In the genomic region with DNA sequence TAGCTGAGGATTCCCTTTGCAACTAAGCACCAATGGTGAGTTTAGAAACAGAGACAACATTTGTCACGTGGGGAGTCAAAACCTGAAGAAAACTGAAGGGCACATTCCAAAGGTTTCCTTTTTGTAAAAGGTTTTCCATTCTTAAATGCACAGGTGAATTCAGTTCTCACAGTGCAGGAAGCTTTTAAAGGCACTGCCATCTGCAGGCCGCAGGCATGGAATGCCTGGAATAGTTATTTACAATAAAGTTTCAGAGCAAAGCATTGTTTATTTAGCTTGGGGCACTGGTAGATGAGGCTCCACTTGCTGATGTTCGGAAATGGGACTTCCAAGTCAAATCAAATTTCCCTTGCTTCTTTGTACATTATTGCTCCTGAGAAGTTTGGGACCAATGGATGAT, we compare ENCODE assay signal across 10 mouse cellular contexts. TPM values are rescaled to one million over a fixed set of nuclear protein-coding genes. Genes with fewer than 3 reads are reported as not detected.
DNase-seq lines count a peak whose midpoint lies in the region; ATAC-seq and TF ChIP-seq lines count a peak whose summit lies in the region.
"Had no signal": no experiment of that assay in that cellular context is flagged by ENCODE, and none has a peak within 500 bp of the region (broad histone marks: within the 10 kb centered on the region; RNA-seq: fewer than 3 reads in every experiment).

No protein-coding gene starts in this region.

- no peaks in the 10 kb centered on the region for H3K27me3 ChIP-seq in forebrain, embryonic 13.5 days
- no peaks in the 10 kb centered on the region; the same call in 1 of the 2 replicates for H3K27me3 ChIP-seq in neural tube, embryonic 14.5 days (ENCODE audit: control insufficient read depth, insufficient read depth, low read length)
- H3K27me3 ChIP-seq: liver, embryonic 15.5 days had no signal

- peak overlapping the region; percentile 81 for H3K4me2 ChIP-seq in forebrain, embryonic 13.5 days
- H3K4me2 ChIP-seq in neural tube, embryonic 14.5 days (ENCODE audit: low read depth, low read length), result peak overlapping the region; percentile 87

- peaks cover 7% of the 10 kb centered on the region; the same call in 1 of the 2 replicates for H3K36me3 ChIP-seq in forebrain, embryonic 13.5 days (ENCODE audit: poor library complexity, severe bottlenecking)
- H3K36me3 ChIP-seq in neural tube, embryonic 14.5 days (ENCODE audit: control insufficient read depth, insufficient read depth, low read length), result no peaks in the 10 kb centered on the region
- H3K36me3 ChIP-seq: liver, embryonic 15.5 days had no signal

- H3K27ac ChIP-seq in layer of hippocampus, adult 2 months, result no peak overlapping the region
- no peak overlapping the region for H3K27ac ChIP-seq in forebrain, embryonic 13.5 days
- H3K27ac ChIP-seq in neural tube, embryonic 14.5 days (ENCODE audit: low read depth, low read length), result no peak overlapping the region
- H3K27ac ChIP-seq: liver, embryonic 15.5 days had no signal

- peaks cover 38% of the 10 kb centered on the region for H3K4me1 ChIP-seq in forebrain, embryonic 13.5 days
- peaks cover 27% of the 10 kb centered on the region for H3K4me1 ChIP-seq in neural tube, embryonic 14.5 days (ENCODE audit: control insufficient read depth, insufficient read depth, low read length)

- DNase-seq in layer of hippocampus, adult 2 months (ENCODE audit: low spot score in 2 of 2), result no peak
- no peak for DNase-seq in layer of hippocampus, adult 9-10 months (ENCODE audit: low spot score)
- DNase-seq in kidney, postnatal 4 days, result peak; percentile 16 to 32
- DNase-seq in gastrocnemius, postnatal 14 days, result no peak
- DNase-seq in left cerebral cortex, postnatal 25 days (ENCODE audit: low spot score in 2 of 2), result no peak
- no peak for DNase-seq in ovary, postnatal 14 days (ENCODE audit: low spot score)

- ATAC-seq in forebrain, embryonic 13.5 days, result no peak
- no peak for ATAC-seq in neural tube, embryonic 14.5 days (ENCODE audit: low read depth)

- peak; percentile 71 for TF ChIP-seq CTCF in layer of hippocampus, adult 2 months (conservative IDR thresholded peaks at IDR 0.05)

- 53% methylated on average over 3 of the region's 3 CpGs for WGBS in forebrain, embryonic 13.5 days
- 39% methylated on average over 3 of the region's 3 CpGs for WGBS in neural tube, embryonic 14.5 days

- intact Hi-C loops in gastrocnemius, postnatal 14 days (cut with DNase I; ENCODE audit: low total_unique reads), result no loop called here
- intact Hi-C loops in left cerebral cortex, postnatal 25 days (cut with DNase I), result no loop called here

- H3K9me3 ChIP-seq in forebrain, embryonic 13.5 days (replicated peaks), result no peaks in the 10 kb centered on the region
- no peaks in the 10 kb centered on the region for H3K9me3 ChIP-seq in neural tube, embryonic 14.5 days (ENCODE audit: control insufficient read depth, low read length)
- H3K9me3 ChIP-seq: liver, embryonic 15.5 days had no signal

- H3K4me3 ChIP-seq in layer of hippocampus, adult 2 months, result peak overlapping the region; percentile 13; the same call in 1 of the 2 replicates
- peak overlapping the region; percentile 96 for H3K4me3 ChIP-seq in forebrain, embryonic 13.5 days
- no peak overlapping the region; the same call in 1 of the 2 replicates for H3K4me3 ChIP-seq in neural tube, embryonic 14.5 days (ENCODE audit: low read depth, low read length)

- peak overlapping the region; percentile 99; the same call in 1 of the 2 replicates for H3K9ac ChIP-seq in forebrain, embryonic 13.5 days
- H3K9ac ChIP-seq in neural tube, embryonic 14.5 days (replicated peaks; ENCODE audit: low read depth, low read length), result no peak overlapping the region
- H3K9ac ChIP-seq: liver, embryonic 15.5 days had no signal

RNA-seq across cellular contexts. Expression of gene Ncoa5, which starts 2.1 kb away (rescaled TPM):
- total RNA-seq in layer of hippocampus, adult 2 months (2021), result 10 to 100 TPM; 57.8 to 63.8 TPM
- polyA plus RNA-seq in forebrain, embryonic 13.5 days (2015; fragmentation: Nextera tagmentation; extraction: Ambion mirVana), result 131 and 134 TPM in 2 replicates
- 79.5 and 98.9 TPM in 2 replicates for polyA plus RNA-seq in neural tube, embryonic 14.5 days (2014; fragmentation: Nextera tagmentation; extraction: Ambion mirVana)
- 10 to 100 TPM; 12.3 TPM for total RNA-seq in gastrocnemius, postnatal 14 days (2021)
- total RNA-seq in left cerebral cortex, postnatal 25 days (2021), result 10 to 100 TPM; 53.8 to 56.3 TPM

RNA-seq across cellular contexts. Expression of gene Cd40, which starts 22.9 kb away (rescaled TPM):
- under 1 TPM; 0.33 to 0.91 TPM for total RNA-seq in layer of hippocampus, adult 2 months (2021)
- polyA plus RNA-seq in forebrain, embryonic 13.5 days (2015; fragmentation: Nextera tagmentation; extraction: Ambion mirVana), result 5.4 and 6.6 TPM in 2 replicates
- 5.5 and 10.6 TPM in 2 replicates for polyA plus RNA-seq in neural tube, embryonic 14.5 days (2014; fragmentation: Nextera tagmentation; extraction: Ambion mirVana)
- total RNA-seq in gastrocnemius, postnatal 14 days (2021), result 1 to 10 TPM; 1.1 to 1.2 TPM
- 1 to 10 TPM in 1 of 2 experiments, under 1 TPM in 1; 0.60 to 1.5 TPM for total RNA-seq in left cerebral cortex, postnatal 25 days (2021)

RNA-seq across cellular contexts. Expression of gene 1700025C18Rik, which starts 58.0 kb away (rescaled TPM):
- total RNA-seq in layer of hippocampus, adult 2 months (2021), result not detected
- polyA plus RNA-seq in forebrain, embryonic 13.5 days (2015; fragmentation: Nextera tagmentation; extraction: Ambion mirVana), result not detected in 2 replicates
- polyA plus RNA-seq in neural tube, embryonic 14.5 days (2014; fragmentation: Nextera tagmentation; extraction: Ambion mirVana), result not detected in 2 replicates
- not detected for total RNA-seq in gastrocnemius, postnatal 14 days (2021)
- not detected for total RNA-seq in left cerebral cortex, postnatal 25 days (2021)
- polyA plus RNA-seq: erythroblast, embryonic 14.5 days; liver, embryonic 15.5 days had no signal

Comparison
In these comparisons a context has a peak if more than half of its experiments do, and no peak if none do; other contexts are left out.
1. DNase-seq: peak in kidney, postnatal 4 days (2 of 2); none in layer of hippocampus, adult 2 months (0 of 2), layer of hippocampus, adult 9-10 months (single experiment), gastrocnemius, postnatal 14 days (single experiment), left cerebral cortex, postnatal 25 days (0 of 2) and ovary, postnatal 14 days (single experiment).
2. RNA of gene Ncoa5, which starts 2.1 kb away (total RNA-seq): 57.8 to 63.8 TPM in layer of hippocampus, adult 2 months and 53.8 to 56.3 TPM in left cerebral cortex, postnatal 25 days; 12.3 TPM in gastrocnemius, postnatal 14 days; every median in the first group is over 4 times any median in the second.